Mouse (Mus musculus): ENCODE measurements at regions not wholly inside any gene's neighbourhood (a gene's known extent, or its start where the extent isn't known, plus 50 kb on each side); places are given as distances from the start of the nearest gene placed in this dataset.

GRCm38 (mm10) chr3:144378524-144379225 lies 173.7 kb upstream of the Lmo4 start:
- DNase-seq: no peak

DNA sequence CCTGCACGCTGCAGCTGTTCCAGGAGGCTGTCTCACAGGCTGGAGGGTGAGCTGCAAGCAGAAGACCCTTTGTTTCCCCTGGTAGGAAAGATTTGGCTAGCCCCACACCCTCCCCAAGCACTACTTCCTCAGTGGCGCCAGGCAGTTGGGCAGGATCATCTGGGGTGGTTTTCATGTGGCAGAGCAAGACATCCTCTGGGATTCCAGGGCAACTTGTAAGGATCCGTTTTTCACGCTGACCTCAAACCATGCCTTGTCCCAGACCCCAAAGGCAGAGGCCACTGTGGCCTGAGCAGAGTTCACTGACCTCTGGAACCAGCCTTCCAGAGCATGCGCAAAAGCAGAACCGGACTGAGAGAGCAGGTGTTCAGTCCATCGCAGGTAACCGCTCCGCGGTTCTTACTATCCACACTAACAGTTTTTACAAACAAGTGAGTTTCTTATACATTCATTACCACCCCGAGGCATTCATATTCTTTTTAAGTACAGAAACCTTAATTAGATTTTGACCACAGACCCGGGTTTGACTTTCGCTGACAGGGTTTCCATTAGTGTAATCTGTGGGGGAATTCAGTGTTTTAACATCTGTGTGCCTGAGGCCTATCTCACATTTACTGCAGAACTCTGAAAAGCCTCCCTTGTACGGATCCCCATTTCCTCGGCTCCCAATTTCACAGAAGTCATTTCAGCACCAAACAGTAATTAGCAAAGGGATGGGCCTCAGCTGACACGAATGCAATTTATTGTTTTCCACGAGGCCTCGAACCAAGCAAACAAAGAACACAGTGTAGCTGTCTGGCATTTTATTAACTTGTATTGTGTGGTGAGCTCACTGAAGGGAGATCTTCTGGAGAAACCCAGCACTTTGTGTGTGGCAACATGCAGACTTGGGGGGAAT lies 172.9 kb upstream of the Lmo4 start:
- DNase-seq: no peak

- no peak for DNase-seq
Measured at GRCm38 (mm10) chr3:144376463-144377402, 171.7 kb upstream of the Lmo4 start.

DNA sequence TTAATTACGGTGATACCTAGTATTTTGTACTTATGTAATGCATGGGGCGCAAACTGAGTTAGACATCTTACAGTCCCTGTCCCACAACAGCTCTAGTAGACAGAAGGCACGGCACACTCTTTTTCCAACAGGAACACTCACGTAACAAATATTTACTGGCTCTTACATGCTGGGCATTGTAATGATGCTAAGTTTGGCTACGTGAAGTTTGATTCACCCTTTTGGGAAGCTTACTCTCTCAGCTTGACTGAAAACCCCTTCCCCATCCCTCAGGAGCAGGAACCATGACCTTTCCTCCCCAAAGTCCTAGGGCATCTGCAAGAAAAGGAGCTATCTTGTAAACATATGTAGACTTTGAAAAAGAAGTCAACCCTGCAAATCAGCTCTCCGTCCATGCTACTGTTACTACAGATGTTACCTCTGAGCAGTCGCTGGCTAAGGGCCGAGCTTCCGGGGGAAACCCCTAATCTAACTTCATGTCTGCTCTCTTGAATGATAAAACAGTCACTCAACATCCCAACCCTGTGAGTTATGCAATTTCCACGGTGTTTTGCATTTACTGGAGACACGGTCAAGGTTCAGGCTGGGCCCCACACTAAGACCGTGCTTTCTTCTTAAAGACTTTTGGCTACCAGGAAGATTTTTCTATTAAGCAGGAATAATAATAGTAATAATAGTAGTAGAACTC lies 170.8 kb upstream of the Lmo4 start:
- no peak for DNase-seq

GRCm38 (mm10) chr3:144368300-144368699 lies 163.3 kb upstream of the Lmo4 start:
- no peak for DNase-seq

DNA sequence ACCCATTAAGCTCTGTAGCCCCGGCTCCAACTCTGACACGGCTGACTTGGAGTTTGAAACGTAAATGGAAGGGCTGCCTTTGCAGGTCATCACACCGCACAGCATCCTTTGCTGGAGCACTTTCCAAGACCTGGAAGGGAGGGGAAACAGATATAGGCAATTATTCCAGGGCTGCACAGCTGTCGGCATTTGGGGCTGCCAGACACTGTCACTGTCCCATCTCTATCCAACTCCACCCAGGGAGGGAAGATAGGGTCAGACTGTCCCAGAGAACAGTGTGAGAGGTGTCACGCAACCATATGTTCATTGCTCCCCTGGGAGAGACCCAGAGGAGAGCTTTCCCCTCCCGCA lies 162.7 kb upstream of the Lmo4 start:
- DNase-seq: no peak

- peak; percentile 5 for DNase-seq
Measured at GRCm38 (mm10) chr3:144366976-144367765, 162.2 kb upstream of the Lmo4 start.

GRCm38 (mm10) chr3:144365894-144366293 lies 160.9 kb upstream of the Lmo4 start:
- no peak for DNase-seq

- DNase-seq: no peak
Measured at GRCm38 (mm10) chr3:144362472-144362871, 157.5 kb upstream of the Lmo4 start.

DNA sequence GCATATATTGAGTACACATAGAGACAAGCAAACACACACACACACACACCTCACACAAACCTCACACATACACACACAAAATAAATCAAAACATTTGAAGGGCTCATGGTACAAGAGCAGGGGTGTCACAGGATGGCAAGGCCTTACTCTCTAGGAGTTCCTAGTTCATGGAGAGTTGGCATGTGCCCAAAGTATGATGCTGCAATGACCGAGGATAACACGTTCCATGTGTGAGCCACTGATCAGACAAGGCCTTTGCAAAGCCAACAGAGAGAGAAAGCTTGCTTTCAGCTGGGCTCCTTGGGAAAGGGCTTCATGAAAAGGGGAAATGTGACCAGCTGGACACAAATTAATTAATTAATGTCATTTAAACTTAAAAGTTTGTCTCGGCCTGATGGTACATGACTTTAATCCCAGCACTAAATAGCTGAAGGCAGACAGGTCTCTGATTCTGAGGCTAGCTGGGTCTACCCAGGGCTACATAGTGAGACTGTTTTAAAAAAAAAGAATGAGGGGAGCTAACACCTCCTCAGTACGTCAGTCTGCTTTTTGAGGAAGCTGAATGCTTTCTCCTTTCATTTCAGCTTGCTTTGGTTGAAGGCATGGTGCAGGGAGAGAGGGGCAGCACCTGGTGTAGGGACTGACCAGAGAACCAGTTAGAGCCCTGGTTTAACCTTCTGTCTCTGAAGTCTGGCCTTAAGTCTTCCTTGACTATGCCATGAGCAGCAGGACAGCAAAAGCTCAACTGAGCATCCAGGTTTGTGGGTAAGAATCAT lies 156.4 kb upstream of the Lmo4 start:
- no peak for DNase-seq

DNA sequence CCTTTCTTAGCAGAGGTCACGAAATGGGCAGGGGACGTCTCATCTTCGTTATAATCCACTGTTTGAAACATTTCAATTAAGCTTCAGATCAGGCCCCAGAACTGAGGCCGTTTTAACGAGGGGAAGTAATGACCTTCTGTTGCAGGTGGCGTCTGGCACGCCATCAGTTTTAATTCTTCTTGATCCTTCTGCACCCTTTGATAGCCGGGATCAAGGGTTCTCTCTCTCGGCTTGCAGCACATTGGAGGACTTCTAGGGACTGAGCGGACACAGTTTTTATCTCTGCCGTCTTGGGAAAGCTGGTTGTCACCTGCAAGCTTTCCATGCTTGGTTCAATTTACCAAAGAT lies 151.9 kb upstream of the Lmo4 start:
- no peak for DNase-seq

GRCm38 (mm10) chr3:144356103-144356947 lies 151.3 kb upstream of the Lmo4 start:
- no peak for DNase-seq

GRCm38 (mm10) chr3:144352559-144352958 lies 147.5 kb upstream of the Lmo4 start:
- DNase-seq: no peak

DNA sequence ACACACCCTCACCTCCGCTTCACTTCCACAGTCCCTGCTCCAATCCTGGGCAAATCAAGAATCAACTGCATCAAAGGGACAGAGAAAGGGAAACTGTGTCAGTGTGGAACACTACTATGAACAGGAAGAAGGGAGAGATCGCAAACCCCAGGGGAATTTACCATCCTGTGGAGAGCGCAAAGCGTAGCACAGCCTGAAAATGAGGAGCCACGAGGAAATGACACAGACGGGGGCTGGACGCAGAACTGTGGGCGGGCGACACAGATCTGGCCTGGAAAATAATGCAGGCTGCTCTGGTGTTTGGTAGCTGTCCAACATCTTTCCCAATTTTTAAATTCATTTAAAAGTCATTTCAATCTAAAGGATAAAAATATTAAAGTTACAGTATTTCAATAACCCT lies 143.4 kb upstream of the Lmo4 start:
- DNase-seq: no peak

DNA sequence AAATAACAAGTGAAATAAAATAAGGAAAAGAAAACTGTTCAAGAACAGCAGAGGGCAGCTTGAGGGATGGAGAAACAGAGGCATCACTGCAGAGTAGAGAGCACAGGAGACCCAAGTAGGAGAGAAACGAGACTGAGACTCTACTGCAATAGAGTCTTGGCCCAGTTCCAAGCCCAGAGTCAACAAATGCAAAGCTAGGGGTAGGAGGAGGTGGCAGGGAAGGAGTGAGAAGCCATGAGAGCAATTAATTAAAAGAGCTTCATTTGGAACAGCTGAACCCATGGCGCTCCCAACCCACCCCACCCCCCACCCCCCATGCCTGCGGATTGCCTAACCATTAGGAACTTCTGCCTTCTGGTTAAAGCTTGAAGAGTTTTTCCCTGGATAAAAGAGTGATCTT lies 130.2 kb upstream of the Lmo4 start:
- no peak for DNase-seq

GRCm38 (mm10) chr3:144334201-144334600 lies 129.2 kb upstream of the Lmo4 start:
- DNase-seq: no peak

DNA sequence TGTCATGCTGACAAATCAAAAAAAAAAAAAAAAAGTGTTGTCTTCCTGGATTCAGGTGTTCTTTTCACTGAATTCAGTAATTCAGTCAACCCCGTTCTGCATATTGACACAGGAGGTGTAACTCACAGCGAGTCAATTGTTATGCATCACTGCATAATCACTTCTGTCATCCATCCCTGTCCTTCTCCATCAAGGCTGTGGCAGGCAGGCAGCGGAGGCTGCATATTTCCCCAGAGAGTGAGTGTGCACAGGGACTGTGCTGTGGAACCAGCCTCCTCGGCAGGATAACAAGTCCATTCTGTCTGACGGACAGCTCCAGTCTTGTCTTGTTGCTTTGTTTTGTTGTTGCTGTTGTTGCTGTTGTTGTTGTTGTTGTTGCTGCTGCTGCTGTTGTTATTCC lies 127.3 kb upstream of the Lmo4 start:
- no peak for DNase-seq

DNA sequence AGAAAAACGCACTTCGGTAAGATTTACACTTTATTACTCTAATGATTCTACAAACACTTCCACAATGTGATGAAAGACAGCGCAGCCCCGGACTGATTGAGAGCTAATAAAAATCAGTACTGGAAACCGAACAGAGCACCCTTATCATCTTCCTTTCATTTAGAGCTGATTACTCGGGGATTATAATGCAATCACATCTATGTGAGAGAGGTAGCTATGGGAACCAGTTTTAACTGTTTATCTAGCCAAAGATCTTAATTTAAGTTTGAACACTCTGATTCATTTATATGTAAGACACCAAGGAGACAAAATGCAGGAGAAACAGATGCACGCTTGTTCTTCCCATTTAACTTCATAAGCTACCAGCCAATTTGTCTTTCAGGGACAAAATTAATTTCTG lies 124.1 kb upstream of the Lmo4 start:
- DNase-seq: no peak

- DNase-seq: no peak
Measured at GRCm38 (mm10) chr3:144327235-144327760, 122.3 kb upstream of the Lmo4 start.

- no peak for DNase-seq
Measured at GRCm38 (mm10) chr3:144324974-144325373, 120.0 kb upstream of the Lmo4 start.
